Mouse (Mus musculus): Measurements from ENCODE around the gene Ranbp3.
A peak's percentile ranks its signal among the peaks of the same experiment; 100 is the strongest.
"Not testable (repeated sequence)": the region's sequence is repeated elsewhere in the genome, so short reads cannot be mapped to it uniquely, and the experiment has no call there.

Ranbp3 gene

DNA sequence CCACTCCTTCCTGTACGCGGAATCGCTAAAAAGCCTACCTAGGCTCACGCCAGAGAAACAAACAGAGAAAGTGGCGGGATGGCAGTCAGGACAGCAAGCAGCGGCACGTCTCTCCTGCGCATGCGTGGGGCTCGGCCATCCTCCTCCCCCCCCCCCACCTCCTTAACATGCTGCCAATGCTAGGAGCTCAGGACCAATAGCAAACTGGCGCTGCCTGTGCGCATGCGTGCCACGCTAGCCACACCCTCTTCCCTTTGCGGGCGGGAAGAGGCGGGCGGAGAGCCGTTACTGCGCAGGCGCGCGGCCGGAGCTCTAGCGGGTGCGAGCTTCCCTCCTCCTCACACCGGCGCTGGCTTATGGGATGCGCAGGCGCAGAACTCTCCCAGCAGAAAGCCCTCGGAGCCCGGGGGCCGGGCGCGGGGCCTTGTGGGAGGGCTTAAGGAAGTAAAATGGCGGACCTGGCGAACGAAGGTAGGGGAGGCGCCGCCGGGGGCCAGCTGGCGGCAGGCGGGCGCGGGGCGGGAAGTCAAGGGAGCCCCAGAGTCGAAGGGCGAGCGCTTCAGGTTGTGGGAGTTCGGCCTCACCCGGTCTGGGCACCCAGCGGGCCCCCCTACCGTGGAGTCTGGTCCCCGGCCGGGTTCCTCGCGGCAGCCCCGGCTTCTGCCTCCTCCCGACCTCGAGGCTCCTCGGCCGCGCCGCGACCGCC, at the start of gene Ranbp3:
TSS of gene Ranbp3 (plus strand) at position 354 of the 706 bp plus-strand sequence.
- DNase-seq, result peak; percentile 99

DNA sequence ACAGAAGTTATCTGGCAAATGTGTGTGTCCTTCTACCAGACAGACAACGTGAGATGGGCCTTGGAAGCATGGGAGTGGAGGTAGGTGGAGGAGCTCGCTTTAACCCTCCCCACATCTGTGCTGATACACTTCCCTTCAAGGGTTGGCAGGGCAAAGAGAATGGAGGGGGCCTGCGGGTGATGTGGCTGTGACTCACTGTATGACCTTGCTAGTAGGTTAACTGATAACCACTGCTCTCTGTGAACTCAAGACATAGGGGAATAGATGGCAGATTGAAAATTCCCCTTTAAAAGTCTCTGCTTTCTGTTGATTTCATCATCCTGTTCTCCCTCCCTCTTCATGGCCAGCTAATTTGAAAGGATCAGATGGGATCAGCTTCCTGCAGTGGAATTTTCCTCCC, 47.6 kb upstream of the Ranbp3 start:
- DNase-seq, result no peak

DNA sequence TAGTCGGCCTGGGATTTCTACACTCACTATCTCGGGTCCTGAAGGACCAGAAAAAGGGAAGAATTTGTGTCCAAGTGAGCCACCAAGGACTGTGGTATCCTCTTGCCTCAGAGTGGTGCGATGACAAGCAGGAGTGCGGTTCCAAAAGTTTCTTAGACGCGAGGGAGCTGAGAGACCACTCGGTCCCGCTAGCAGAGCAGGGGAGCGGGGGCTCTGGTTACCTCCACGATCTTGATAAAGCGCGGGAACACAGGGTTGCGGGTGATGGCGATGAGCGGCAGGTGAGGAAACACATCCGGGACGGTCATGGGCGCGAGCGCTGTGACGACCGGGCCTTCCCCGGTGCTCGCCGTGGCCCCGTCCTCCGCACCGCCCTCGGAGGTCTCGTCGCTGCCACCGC, 46.8 kb upstream of the Ranbp3 start:
- no peak for DNase-seq

DNA sequence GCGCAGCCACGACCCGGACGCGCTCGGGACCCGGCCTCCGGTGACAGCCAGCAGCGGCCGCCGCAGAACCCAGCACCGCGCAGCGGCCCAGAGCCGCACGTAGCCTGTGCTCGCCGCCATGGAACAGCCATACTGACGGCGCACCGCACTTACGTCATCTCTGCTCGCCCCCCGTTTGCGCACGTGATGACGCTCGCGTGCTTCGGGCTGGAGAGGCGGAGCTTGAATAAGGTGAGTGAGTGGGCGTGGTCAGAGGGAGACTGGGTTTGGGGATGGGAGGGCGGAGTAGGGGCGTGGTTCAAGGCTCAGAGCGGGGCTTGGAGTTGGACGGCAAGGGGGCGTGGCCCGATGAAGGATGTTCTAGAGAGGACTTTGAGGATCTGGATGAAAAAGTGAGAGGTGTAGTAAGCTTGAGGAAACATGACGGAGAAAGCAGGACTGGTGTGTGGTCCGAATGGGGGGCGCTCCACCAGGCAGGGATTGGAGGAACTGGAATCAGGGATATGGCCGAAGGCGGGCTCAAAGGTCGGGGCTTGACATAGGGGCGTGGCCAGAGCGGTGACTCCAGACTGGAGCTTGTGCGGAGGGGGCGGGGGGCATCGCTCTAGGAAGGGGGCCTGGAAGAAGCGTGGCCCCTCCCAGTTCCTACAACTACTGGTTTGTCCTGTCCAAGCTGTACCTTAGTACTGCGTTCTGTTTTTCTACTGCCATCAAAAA, 46.2 kb upstream of the Ranbp3 start, which contains the start of gene Lonp1:
TSS of gene Lonp1 (minus strand) at position 134 of the 717 bp plus-strand sequence.
- peak; percentile 97 to 98 for DNase-seq

DNA sequence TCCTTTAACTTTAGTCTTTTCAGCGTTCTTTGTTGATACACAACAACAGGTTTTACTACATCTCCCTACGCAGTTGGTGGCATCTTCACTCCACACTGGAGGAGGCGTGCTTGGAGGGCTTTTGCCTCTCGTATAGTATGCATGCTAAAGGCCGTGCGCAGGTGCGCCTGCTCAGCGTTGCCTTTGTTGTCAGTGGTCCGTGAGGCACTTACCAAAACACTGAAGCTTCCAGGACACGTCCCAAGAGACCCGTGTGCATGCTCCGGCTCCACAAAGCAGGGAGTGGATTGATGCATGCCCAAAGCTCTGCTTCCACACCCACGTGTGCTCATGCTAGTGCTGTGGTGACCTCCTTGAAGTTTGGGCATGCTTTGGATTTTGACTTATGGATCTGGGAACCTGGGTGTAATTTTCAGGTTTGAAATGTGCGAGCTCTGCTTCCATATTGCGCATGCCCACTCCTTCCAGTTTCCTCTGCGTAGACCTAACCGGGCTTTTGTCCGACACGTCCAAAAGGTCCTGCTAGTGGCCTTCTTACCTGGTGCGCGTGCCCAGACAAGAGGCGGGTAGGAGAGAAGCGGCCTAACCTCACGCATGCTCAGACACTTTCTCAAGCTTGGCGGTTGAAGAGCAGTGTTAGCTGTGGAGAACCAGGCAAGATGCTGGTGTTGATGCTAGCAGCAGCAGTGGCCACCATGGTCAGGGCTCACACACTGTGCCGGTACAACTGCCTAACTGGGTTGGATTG, 45.4 kb upstream of the Ranbp3 start, which contains the start of gene Catsperd:
TSS of gene Catsperd (plus strand) at position 614 of the 748 bp plus-strand sequence.
- DNase-seq, result peak; percentile 49 to 60

DNA sequence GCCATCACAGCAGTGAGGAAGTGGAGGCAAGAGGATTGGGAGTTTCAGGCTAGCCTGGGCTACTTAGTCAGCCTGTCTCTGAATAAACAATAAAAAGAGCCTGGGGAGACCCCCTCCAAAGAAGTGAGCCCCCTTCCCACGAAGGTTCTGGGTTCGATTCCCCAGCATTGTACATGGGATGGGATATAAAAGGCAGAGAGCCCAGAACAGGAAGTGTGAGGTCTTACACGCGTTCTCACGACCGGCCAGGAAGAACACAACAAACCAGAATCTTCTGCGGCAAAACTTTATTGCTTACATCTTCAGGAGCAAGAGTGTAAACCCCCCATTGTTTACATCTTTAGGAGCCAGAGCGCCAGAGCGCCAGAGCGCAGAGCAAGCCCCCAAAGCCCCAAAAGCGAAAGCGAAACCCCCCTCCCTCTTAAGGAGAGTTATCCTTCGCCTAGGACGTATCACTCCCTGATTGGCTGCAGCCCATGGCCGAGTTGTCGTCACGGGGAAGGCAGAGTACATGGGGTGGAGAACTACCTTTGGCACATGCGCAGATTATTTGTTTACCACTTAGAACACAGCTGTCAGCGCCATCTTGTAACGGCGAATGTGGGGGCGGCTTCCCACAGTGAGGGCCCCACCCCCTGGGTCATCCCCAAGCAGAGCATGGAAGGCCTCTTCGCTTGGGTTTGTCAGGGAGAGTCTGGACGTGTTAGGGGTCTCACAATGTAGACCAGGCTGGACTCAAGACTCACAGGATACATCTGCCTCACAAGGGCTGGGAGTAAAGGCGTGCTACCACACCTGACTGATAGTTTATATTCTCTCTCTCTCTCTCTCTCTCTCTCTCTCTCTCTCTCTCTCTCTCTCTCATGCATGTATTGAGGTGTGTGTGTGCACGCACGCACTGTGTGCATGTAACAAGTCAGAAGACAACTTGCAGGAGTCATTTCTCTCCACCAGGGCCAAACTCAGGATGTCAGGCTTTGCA, 43.0 kb upstream of the Ranbp3 start:
- not testable (repeated sequence) for DNase-seq

DNA sequence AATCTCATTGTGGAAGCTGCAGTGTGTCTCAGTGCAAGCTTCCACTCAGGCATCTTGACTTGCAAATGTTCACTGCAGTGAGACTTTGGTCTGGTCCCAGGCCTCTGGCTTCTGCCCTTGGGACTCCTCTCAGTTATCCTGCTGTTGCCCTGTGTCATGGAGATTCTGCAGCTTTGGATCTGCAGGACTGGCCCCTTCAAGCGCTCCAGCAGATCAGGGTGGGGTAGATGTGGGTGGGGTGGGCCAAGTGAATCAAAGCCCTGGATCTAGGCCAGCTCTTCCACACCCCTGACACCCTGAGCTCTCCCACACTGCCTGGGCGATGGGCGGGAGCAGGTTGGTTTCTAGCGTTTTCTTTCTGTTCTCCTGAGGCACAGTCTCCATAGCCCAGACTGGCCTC, 41.3 kb upstream of the Ranbp3 start:
- DNase-seq, result no peak

DNA sequence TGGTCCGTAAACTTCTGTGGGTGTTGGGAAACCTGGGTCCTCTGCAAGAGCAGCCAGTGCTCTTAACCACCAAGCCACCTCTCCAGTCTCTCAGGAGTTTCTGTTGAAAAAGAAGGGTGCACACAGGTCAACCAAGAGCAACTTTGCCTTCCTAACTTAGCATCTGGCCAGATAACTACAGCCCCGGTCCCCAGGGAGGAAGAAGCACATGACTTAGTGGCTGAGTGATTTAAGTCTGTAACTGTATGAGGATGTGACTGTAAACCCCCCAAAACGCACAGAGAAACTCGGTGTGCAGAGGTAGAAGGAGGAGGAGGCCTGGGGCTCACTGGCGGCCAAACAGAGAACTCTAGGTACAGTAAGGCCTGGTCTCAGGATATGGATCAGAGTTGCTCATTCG, 39.1 kb upstream of the Ranbp3 start:
- no peak for DNase-seq

DNA sequence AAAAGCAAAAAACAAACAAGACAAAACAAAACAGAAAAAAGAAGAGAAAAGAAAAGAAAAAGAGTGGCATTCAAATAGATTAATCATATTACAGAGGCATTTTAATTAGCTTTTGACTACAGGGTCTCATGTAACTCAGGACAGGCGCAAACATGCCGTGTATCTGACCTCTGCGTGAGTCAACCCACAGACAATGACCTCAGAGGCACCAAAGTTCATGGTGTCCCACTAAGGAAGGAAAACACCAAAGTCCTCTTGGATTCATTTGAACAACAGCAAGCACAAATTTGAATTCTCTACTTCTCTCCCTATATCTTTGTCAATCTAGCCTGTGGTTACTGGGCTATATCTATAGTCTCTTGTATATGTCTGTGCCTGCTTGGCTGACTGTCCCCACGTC, 29.9 kb upstream of the Ranbp3 start:
- DNase-seq, result no peak

DNA sequence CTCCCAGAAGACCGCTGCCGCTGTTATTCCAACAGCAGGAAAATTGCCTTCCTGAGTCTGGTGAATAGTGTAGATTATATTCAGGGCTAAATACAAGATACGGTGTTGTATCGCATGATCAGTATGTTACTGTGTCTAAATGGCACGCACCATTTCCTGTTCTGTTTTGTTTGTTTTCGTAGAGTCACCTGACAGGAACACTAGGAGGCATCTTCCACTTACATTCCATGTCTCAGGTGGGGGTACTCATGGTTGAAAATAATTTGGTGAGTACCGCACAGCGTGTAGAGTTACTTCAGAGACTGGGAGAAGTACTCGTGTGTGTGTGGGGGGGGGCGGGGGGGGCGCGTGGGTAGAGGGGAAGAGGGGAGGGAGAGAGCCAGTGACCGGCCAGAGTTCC, 25.5 kb upstream of the Ranbp3 start:
- DNase-seq, result no peak

DNA sequence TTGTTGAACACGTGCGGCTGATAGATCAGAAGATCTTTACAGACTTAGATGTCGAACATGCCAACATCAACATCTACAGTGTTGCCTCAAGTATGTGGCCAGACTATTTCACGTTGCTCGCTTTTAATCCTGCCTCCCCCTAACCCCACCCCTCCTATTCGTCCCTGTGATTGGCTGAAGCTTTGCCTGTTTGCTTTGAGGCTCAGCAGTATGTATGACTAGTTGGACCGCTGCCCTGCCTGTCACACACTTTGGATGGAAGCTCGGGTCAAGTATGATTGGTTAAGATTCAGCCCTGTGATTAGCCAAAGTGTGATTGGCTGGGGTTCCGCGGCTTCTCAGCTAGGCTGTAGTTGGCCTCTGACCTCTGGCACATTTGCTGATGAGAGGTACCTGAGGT, 21.3 kb upstream of the Ranbp3 start:
- DNase-seq, result peak in 1 of 2 experiments; percentile 34

DNA sequence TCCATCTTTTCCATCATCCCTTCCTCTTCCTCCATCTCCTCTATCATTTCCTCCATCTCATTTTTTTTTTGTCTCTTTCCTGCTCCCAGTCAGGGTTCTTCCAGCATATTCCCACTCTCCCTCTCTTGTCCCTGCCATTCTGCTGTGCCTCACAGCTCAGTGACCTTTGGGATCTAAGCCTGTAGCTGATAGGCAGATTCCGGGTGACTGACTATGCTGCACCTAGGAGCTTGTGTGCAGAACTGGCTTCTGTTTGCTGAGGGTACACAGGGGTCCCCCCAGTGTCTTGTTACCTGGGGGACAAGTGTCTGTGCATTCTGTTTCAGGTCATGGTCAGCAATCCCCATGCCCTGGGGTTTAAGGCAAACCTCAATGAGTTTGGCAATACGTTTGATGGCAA, 18.3 kb upstream of the Ranbp3 start:
- no peak for DNase-seq

DNA sequence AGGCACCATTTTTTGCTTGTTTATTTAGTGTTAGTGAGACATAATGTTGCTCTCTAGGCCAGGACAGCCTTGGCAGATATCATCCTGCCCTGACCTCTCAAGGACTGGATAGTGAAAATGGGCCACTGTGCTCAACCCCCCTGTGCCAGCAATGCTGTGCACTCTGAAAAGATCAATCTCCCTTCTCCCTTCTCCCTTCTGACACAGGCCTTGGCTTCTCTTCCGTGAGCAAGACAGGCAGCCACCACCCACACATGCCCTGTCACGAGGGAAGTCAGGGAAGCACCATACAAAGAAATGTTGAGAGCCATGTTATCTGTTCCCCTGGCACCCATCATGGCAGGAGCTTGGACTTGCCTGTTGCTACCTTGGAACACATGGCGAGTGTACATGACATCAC, 17.8 kb upstream of the Ranbp3 start:
- no peak for DNase-seq

DNA sequence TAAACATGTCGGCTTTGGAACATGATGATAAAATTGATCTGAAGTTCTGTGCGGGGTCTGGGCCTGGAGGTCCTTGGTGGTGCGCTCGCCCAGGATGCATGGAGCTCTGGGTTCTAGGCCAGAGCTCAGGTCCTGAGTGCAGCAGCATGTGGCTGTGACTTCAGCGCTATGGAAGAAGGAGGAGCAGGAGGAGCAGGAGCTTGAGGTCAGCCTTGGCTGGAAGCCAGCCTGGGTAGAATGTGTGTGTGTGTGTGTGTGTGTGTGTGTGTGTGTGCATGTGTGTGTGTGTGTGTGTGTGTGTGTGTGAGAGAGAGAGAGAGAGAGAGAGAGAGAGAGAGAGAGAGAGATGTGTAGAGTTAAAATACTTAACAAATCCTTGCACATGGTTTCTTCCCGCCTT, 16.9 kb upstream of the Ranbp3 start:
- no peak for DNase-seq

DNA sequence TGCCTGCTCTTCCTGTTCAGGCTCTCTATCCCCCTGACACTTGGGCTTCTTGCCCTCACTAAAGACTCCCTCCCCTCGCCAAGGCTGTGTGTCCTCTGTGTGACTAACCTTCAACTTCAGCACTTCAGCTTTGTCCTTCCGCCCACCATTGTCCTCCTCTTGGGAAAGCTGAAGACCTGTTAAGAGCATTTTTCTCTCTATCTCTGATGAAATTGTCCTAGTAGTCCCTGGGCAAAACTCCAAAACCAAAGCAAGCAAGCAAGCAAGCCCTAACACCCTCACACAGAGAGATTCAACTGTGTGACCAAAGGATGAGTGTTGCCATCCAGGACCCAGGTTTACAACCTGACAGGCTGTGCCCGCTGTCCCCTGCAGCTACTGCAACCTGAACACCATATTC, 9.4 kb upstream of the Ranbp3 start:
- DNase-seq, result no peak

DNA sequence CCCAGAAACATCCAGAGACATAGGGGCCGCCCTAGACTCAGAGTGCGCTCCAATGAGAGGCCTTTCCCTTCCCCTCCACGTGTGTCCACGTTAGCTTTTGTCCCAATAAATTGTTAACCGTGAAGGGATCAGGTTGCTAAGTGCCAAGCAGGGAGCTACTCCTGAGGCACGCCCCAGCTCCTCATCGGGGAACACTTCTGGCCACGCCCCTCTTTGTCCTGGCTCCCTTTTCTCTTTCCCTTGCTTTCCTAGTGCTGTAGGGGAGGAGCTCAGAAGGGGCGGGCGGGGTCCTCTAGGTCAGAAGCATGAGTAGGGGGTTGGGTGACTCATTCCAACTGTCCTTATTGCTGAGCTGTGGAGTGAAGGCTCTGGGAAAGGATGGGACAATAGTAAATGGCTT, 8.8 kb upstream of the Ranbp3 start:
- peak; percentile 70 to 78 for DNase-seq

DNA sequence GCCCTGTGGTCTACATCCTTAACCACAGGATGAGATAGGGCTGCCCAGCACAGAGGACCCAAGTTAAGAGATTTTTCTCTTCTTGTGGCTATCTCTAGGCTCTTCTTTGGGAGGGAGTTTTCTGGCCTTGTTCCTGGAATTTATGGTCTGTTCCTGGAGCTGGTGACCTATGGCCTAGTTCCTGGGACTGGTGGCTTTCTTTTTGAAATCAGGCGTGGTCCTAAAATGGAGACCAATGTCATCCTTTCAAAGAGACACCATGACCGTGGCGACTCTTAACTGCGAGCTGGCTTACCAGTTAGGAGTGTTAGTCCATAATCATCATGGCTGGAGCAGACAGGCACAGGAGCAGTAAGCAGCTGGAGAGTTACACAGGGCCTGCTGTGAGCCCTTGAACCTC, 6.7 kb upstream of the Ranbp3 start:
- no peak for DNase-seq

DNA sequence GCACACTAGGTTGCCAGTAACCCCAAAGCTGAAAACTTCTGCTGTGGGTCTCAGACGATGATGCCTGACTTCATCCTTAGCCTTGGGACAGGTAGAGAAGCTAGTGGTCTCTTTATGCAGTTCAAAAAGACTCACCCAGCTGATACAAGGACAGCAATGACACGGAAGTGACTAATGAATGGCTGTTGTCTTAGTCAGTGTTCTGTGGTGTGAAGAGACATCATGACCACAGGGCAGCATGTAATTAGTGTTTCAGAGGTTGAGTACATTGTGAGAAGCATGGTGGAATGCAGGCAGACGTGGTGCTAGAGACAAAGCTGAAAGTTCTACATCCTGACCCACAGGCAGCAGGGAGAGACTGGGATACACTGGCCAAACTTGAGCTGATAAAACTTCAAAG, 5.5 kb upstream of the Ranbp3 start:
- no peak for DNase-seq

DNA sequence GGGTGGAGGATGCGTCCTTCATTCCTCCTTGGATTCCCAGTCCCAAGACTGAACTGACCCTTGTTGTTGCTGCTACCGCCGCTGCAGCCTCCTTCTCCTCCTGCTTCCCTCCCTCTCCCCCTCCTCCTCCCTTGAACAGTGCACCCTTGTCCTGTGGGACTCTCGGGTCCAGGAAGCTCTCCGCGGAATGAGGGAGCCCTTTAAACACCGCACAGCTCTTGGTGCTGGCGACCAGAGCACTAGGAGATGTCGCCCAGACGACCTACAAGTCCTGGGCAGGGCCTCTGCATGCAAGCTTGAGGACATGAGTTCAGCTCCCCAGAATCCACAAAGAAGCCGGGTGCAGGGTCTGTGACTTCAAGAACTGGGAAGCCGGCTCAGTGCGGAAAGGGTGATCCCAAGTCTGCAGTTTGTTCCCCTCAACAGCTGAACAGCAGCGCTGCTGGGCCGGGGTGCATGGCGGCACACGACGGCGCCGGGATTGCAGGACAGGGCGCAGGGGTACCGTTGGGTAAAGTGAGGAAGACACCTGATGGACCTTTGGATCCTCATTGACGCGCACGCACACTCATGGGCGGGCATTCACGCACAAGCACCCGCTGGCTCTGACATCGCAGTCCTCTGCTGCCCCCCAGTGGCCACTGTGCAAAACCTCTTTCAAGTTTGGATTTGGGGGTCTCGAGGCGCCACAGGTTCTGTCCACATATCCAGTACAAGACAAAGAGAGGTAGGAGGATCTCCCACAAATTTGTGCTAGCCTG, 4.5 kb upstream of the Ranbp3 start:
- peak; percentile 71 to 82 for DNase-seq

DNA sequence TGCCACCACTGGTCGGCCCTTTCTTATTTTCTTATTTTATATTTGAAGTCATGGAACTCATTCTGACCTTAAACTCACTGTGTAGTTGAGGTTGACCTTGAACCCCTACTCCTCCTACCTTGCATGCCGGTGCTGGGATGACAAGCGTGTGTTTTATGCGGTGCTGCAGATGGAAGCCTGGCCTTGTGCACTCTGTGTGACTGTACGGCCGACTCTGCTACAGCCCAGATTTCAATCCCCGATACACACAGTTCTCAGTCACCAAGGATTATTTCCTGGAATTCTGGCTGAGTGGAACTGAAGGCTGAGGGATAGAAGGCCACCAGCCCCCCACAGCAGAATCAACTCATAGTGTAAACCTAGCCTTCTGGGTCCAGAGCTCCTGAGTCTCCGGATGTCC, 3.3 kb upstream of the Ranbp3 start:
- DNase-seq, result no peak

DNA sequence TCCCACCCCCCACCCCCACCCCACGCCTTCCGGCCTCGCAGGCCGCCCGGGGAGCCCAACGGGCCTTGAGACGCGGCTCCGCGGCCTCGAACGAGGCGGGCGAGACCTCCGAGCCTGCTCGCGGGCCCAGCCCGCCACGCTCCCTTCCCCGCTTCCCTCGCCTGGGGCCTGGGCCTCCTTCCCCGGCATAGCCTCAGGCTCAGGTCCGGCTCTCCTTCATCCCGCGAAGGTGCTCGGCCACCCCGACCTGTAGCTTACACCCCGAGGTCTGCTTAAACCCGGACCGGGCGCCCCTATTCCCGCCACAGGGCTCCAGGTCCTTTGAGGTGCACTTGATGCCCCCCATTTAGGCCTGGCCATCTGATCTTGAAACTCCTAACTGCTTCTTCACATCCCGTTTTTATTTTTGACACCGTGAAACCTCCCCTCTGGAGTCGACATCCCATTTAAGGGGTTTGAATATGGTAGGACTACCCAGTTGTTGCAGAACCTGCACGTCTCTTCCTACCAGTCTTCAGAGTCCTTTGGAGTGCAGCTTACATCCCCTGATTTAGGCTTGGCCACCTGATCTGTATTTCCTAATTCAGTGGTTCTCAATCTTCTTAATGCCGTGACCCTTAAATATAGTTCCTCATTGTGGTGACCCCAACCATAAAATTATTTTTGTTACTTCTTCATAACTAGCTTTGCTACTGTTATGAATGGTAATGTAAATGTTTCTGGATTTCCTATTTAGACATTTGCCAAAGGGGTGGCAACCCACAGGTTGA, 738 bp downstream of the Ranbp3 start:
- DNase-seq, result peak; percentile 12 to 13

All from lung, adult 18-20 months (tissue).